Mouse (Mus musculus) liver, adult 2 months (tissue): ENCODE measurements at regions not wholly inside any gene's neighbourhood (a gene's known extent, or its start where the extent isn't known, plus 50 kb on each side); places are given as distances from the start of the nearest gene placed in this dataset.

Source experiments
- CTCF ChIP-seq: fragments of 200-500 bp; IDR thresholded peaks from 2 replicates; pipeline ENCODE4 v1.5.1; 2011; ENCODE audit warnings: low read depth, low read length, control low read depth
- POLR2A ChIP-seq: fragments of 200-500 bp; IDR thresholded peaks from 2 replicates; pipeline ENCODE4 v1.6.1; 2011; ENCODE audit warnings: low read length, control low read depth; ENCODE audit not compliant: insufficient read depth; ENCODE audit errors: extremely low read depth

DNA sequence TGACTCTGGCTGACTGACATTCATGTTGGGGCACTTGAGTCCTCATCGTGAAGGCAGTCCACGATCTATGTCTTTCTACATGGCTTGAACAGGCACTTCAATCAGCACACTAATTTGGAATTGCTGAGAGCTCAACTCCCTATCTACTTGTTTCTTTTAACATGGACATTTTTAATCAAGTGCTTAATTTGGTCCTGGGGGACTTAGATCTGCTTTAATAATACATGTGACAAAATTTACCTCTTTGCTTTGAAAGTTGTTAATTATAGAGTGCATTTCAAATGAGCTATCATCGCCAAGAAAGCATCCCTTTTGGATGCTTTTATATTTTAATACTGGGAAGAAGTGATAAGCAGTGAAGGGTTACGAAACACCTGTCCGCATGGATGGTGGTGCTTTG is 436.6 kb upstream of the Sel1l start:
- no peak for TF ChIP-seq CTCF
- TF ChIP-seq POLR2A, result no peak
